Mouse (Mus musculus) heart, adult 2 months (tissue): ENCODE measurements around the gene Syt6. TPM values are rescaled to one million over a fixed set of nuclear protein-coding genes. Genes with fewer than 3 reads are reported as not detected.

ENCODE experiments used
- DNase-seq, 2 experiments: peaks; one replicate each; pipeline ENCODE4 v3.0.0; 2021
- H3K27ac ChIP-seq: fragments of 200-600 bp; 2 replicates; pipeline ENCODE4 v1.8.1; 2022
- H3K27me3 ChIP-seq: fragments of 200-500 bp; 2 replicates; pipeline ENCODE4 v1.6.1; 2012; ENCODE audit warnings: mild to moderate bottlenecking, low read length, inconsistent platforms, mixed read lengths; ENCODE audit not compliant: control insufficient read depth, insufficient read depth
- H3K36me3 ChIP-seq: fragments of 200-500 bp; 2 replicates; pipeline ENCODE4 v1.6.1; 2012; ENCODE audit warnings: low read length, inconsistent platforms; ENCODE audit not compliant: control insufficient read depth, insufficient read depth
- H3K4me1 ChIP-seq: fragments of 200-500 bp; 2 replicates; pipeline ENCODE4 v1.6.1; 2011; ENCODE audit warnings: low read length; ENCODE audit not compliant: control insufficient read depth, insufficient read depth
- H3K4me3 ChIP-seq: fragments of 200-600 bp; 2 replicates; pipeline ENCODE4 v1.8.1; 2022
- H3K79me2 ChIP-seq: fragments of 200-500 bp; replicated peaks from 2 replicates; pipeline ENCODE4 v1.6.1; 2012; ENCODE audit warnings: mild to moderate bottlenecking, inconsistent platforms, low read length, moderate library complexity, mixed read lengths; ENCODE audit not compliant: control insufficient read depth, insufficient read depth
- H3K9ac ChIP-seq: fragments of 200-500 bp; 2 replicates; pipeline ENCODE4 v1.6.1; 2012; ENCODE audit warnings: low read depth, mild to moderate bottlenecking, control low read depth, inconsistent platforms, low read length, mixed read lengths
- CTCF ChIP-seq: fragments of 200-600 bp; IDR thresholded peaks from 2 replicates; pipeline ENCODE4 v1.8.1; 2022; ENCODE audit warnings: antibody characterized with exemption, mild to moderate bottlenecking, moderate library complexity
- EP300 ChIP-seq: fragments of 200-500 bp; IDR thresholded peaks from 2 replicates; pipeline ENCODE4 v1.6.1; 2011; ENCODE audit warnings: low read depth, low read length, control low read depth; ENCODE audit not compliant: insufficient read depth
- POLR2A ChIP-seq: fragments of 200-500 bp; IDR thresholded peaks from 2 replicates; pipeline ENCODE4 v1.6.1; 2011; ENCODE audit warnings: mild to moderate bottlenecking, low read depth, low read length, control low read depth; ENCODE audit not compliant: insufficient read depth
- WGBS: fragments of 180-500 bp; shearing (Covaris S2); methylation state at CpG from one replicate; pipeline ENCODE4 v1.1.7; 2018; 5-methylcytosine and 5-hydroxymethylcytosine counted together
- intact Hi-C: fragments of 180-260 bp; cut with DNase I; formaldehyde crosslinking; loops from one replicate; pipeline ENCODE4 v1.15.1; 2025
- microRNA-seq, 2 experiments: library from miRNA; unstranded; fragments of <30 nt; microRNA quantifications; one replicate each; pipeline ENCODE4 v1.2.0; 2021
- polyA plus RNA-seq: library from polyadenylated mRNA; depleted of rRNA; stranded (reverse); fragments of >200 nt; gene quantifications from 2 replicates; pipeline ENCODE4 v1.2.3, GENCODE M21; 2012; rRNA removed
- total RNA-seq, 2 experiments: library from RNA; stranded (reverse); gene quantifications; 2 replicates each; pipeline ENCODE4 v1.2.3; 2021

The Syt6 gene
- total and polyA plus RNA-seq, 3 experiments, result 0.05 TPM; not detected in 2

- WGBS, result 42% methylated on average over 5 of the region's 5 CpGs
- intact Hi-C loops, result no loop called here
- no peak overlapping the region for H3K4me3 ChIP-seq
- H3K4me1 ChIP-seq, result no peaks in the 10 kb centered on the region
- H3K27ac ChIP-seq, result no peak overlapping the region
- H3K9ac ChIP-seq, result no peak overlapping the region
- no peak for DNase-seq
- H3K27me3 ChIP-seq, result no peaks in the 10 kb centered on the region; the same call in 1 of the 2 replicates
- H3K79me2 ChIP-seq, result no peaks in the 10 kb centered on the region
- TF ChIP-seq EP300 (no peak), CTCF (no peak), POLR2A (no peak)
- H3K36me3 ChIP-seq, result no peaks in the 10 kb centered on the region
Measured at GRCm38 (mm10) chr3:103683966-103684319, 108.9 kb downstream of the Syt6 start.

GRCm38 (mm10) chr3:103689043-103689442 is 114.0 kb downstream of the Syt6 start:
- 88% methylated on average over 1 of the region's 1 CpGs for WGBS
- intact Hi-C loops, result no loop called here

GRCm38 (mm10) chr3:103690506-103690905 is 115.5 kb downstream of the Syt6 start:
- TF ChIP-seq CTCF, result peak; percentile 46
- TF ChIP-seq EP300, result no peak
- peak in 1 of 2 experiments; percentile 21 for DNase-seq
- WGBS, result 66% methylated on average over 3 of the region's 3 CpGs
- intact Hi-C loops, result loop anchor here (5.0 kb wide), 1 partner anchor 197 kb away; no protein-coding TSS in a partner anchor
- H3K27ac ChIP-seq, result no peak overlapping the region
- H3K36me3 ChIP-seq, result no peaks in the 10 kb centered on the region
- H3K4me1 ChIP-seq, result no peaks in the 10 kb centered on the region
- H3K9ac ChIP-seq, result no peak overlapping the region
- no peak overlapping the region for H3K4me3 ChIP-seq
- H3K27me3 ChIP-seq, result no peaks in the 10 kb centered on the region
- H3K79me2 ChIP-seq, result no peaks in the 10 kb centered on the region

More at GRCm38 (mm10) chr3:103689043-103689442, 114.0 kb downstream of the Syt6 start:
- TF ChIP-seq CTCF, result no peak
- no peak overlapping the region for H3K27ac ChIP-seq
- H3K79me2 ChIP-seq, result no peaks in the 10 kb centered on the region
- no peak overlapping the region for H3K4me3 ChIP-seq
- no peaks in the 10 kb centered on the region for H3K4me1 ChIP-seq
- no peak for DNase-seq
- no peaks in the 10 kb centered on the region for H3K27me3 ChIP-seq
- H3K36me3 ChIP-seq, result no peaks in the 10 kb centered on the region
- no peak overlapping the region for H3K9ac ChIP-seq

Small RNAs within 50 kb of the gene (microRNA-seq; reads per million reads assigned to microRNA genes)
- 0 reads per million in 2 experiments for gene Gm25325

Other genes with a start within 250 kb of the Syt6 start
- 1 to 10 TPM in 1 of 2 experiments, not detected in 1; 1.9 TPM for gene Atg4a-ps, start 70.8 kb downstream of the Syt6 start, total RNA-seq
- gene Atg4a-ps, start 70.8 kb downstream of the Syt6 start, polyA plus RNA-seq, result 0.12 TPM in 1 of 2 replicates, not detected in the other
- 1 to 10 TPM; 5.7 to 6.0 TPM for gene Olfml3, start 162.8 kb downstream of the Syt6 start, total RNA-seq
- 11.7 and 12.8 TPM in 2 replicates for gene Olfml3, start 162.8 kb downstream of the Syt6 start, polyA plus RNA-seq
- gene Gm10964, start 164.1 kb downstream of the Syt6 start, total RNA-seq, result not detected
- gene Gm10964, start 164.1 kb downstream of the Syt6 start, polyA plus RNA-seq, result not detected in 2 replicates
- gene Hipk1, start 216.3 kb downstream of the Syt6 start, total RNA-seq, result 100 to 1,000 TPM in 1 of 2 experiments, 10 to 100 TPM in 1; 98.1 to 109 TPM
- gene Hipk1, start 216.3 kb downstream of the Syt6 start, polyA plus RNA-seq, result 50.8 and 61.5 TPM in 2 replicates
- gene Dclre1b, start 234.2 kb downstream of the Syt6 start, total RNA-seq, result 10 to 100 TPM; 10.7 to 12.0 TPM
- 6.9 and 7.4 TPM in 2 replicates for gene Dclre1b, start 234.2 kb downstream of the Syt6 start, polyA plus RNA-seq
- 10 to 100 TPM; 14.8 to 17.7 TPM for gene Ap4b1, start 234.3 kb downstream of the Syt6 start, total RNA-seq
- 14.6 and 25.0 TPM in 2 replicates for gene Ap4b1, start 234.3 kb downstream of the Syt6 start, polyA plus RNA-seq
- gene Gm43064, start 234.3 kb downstream of the Syt6 start, total RNA-seq, result under 1 TPM in 1 of 2 experiments, not detected in 1; 0.10 TPM
- not detected in 2 replicates for gene Gm43064, start 234.3 kb downstream of the Syt6 start, polyA plus RNA-seq